Mouse (Mus musculus) lung, postnatal 0 days (tissue): ENCODE measurements at regions not wholly inside any gene's neighbourhood (a gene's known extent, or its start where the extent isn't known, plus 50 kb on each side); places are given as distances from the start of the nearest gene placed in this dataset.
A peak's percentile ranks its signal among the peaks of the same experiment; 100 is the strongest.
"Not testable (repeated sequence)": the region's sequence is repeated elsewhere in the genome, so short reads cannot be mapped to it uniquely, and the experiment has no call there.

Source experiments
- ATAC-seq: fragments of 200-750 bp; cut with Nextera tagmentation; 2 replicates; pipeline ENCODE4 v1.8.0; 2017; ENCODE audit warnings: moderate library complexity
- DNase-seq: peaks from one replicate; pipeline ENCODE4 v3.0.0-alpha.2; 2016; ENCODE audit warnings: low spot score
- H3K27ac ChIP-seq: fragments of 300-500 bp; sonication (generic); 2 replicates; pipeline ENCODE4 v1.5.1; 2014; ENCODE audit warnings: antibody characterized with exemption, mild to moderate bottlenecking, low read length, mixed read lengths
- H3K27me3 ChIP-seq: fragments of 300-500 bp; sonication (generic); replicated peaks from 2 replicates; pipeline ENCODE4 v1.6.1; 2014; ENCODE audit warnings: low read length, mixed read lengths; ENCODE audit not compliant: insufficient read depth
- H3K36me3 ChIP-seq: fragments of 300-500 bp; sonication (generic); 2 replicates; pipeline ENCODE4 v1.6.1; 2014; ENCODE audit warnings: low read length, mixed read lengths; ENCODE audit not compliant: insufficient read depth
- H3K4me1 ChIP-seq: fragments of 300-500 bp; sonication (generic); 2 replicates; pipeline ENCODE4 v1.6.1; 2014; ENCODE audit warnings: antibody characterized with exemption, low read depth, low read length, mixed read lengths; ENCODE audit not compliant: insufficient read depth
- H3K4me2 ChIP-seq: fragments of 300-500 bp; sonication (generic); replicated peaks from 2 replicates; pipeline ENCODE4 v1.6.1; 2014; ENCODE audit warnings: low read depth, mild to moderate bottlenecking, low read length, moderate library complexity, mixed read lengths
- H3K4me3 ChIP-seq: fragments of 300-500 bp; sonication (generic); 2 replicates; pipeline ENCODE4 v1.5.1; 2014; ENCODE audit warnings: low read depth, low read length
- H3K9ac ChIP-seq: fragments of 300-500 bp; sonication (generic); replicated peaks from 2 replicates; pipeline ENCODE4 v1.6.1; 2014; ENCODE audit warnings: low read depth, mild to moderate bottlenecking
- H3K9me3 ChIP-seq: fragments of 300-500 bp; sonication (generic); 2 replicates; pipeline ENCODE4 v1.6.1; 2016; ENCODE audit warnings: low read length, mixed read lengths
- CTCF ChIP-seq: IDR thresholded peaks from 2 replicates; pipeline ENCODE4 v1.5.1; 2016; ENCODE audit warnings: antibody characterized with exemption, mild to moderate bottlenecking
- EP300 ChIP-seq: IDR thresholded peaks from 2 replicates; pipeline ENCODE4 v1.6.1; 2016; ENCODE audit warnings: antibody characterized with exemption, mild to moderate bottlenecking, control low read depth
- WGBS: fragments of 180-500 bp; shearing (Covaris S2); extraction: QIAGEN DNeasy Blood & Tissue Kit; methylation state at CpG from one replicate; pipeline ENCODE4 v1.1.7; 2014; 5-methylcytosine and 5-hydroxymethylcytosine counted together

GRCm38 (mm10) chr14:88092967-88093366, 378.2 kb downstream of the Pcdh20 start:
- no peak for DNase-seq
- Histone ChIP-seq H3K4me2 (no peak overlapping the region), H3K36me3 (no peaks in the 10 kb centered on the region), H3K9ac (no peak overlapping the region), H3K4me1 (no peaks in the 10 kb centered on the region), H3K27ac (no peak overlapping the region), H3K27me3 (no peaks in the 10 kb centered on the region), H3K9me3 (no peaks in the 10 kb centered on the region), H3K4me3 (no peak overlapping the region)
- no peak for TF ChIP-seq EP300
- no peak for TF ChIP-seq CTCF
- 81% methylated on average over 2 of the region's 2 CpGs for WGBS
- ATAC-seq: no peak

DNA sequence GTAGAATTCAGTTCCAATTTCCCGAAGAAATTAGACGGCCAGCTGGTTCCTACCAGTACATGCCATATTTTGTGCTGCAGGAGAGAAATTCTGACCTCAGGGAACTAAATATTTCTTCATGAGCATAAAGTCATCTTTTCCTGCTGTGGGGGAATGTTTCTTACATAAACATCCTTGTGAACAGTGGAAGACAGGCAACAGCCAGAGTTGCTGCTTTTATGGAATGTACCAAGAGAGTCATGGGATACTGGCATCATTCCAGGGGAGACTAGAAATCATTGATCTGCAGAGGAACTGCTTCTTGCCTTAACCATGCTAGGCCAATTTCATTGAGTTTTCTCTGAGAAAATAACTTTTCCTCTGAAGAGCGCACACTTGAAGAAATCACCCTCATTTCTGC, 386.3 kb downstream of the Pcdh20 start:
- no peak for TF ChIP-seq EP300
- no peaks in the 10 kb centered on the region for H3K27me3 ChIP-seq
- no peaks in the 10 kb centered on the region for H3K36me3 ChIP-seq
- H3K27ac ChIP-seq: no peak overlapping the region
- no peak overlapping the region for H3K9ac ChIP-seq
- ATAC-seq (peak; percentile 41; the same call in 1 of the 2 replicates), DNase-seq (peak; percentile 61)
- no peak overlapping the region for H3K4me3 ChIP-seq
- WGBS: 51% methylated on average over 3 of the region's 3 CpGs
- H3K4me2 ChIP-seq: no peak overlapping the region
- H3K9me3 ChIP-seq: no peaks in the 10 kb centered on the region
- H3K4me1 ChIP-seq: no peaks in the 10 kb centered on the region

DNA sequence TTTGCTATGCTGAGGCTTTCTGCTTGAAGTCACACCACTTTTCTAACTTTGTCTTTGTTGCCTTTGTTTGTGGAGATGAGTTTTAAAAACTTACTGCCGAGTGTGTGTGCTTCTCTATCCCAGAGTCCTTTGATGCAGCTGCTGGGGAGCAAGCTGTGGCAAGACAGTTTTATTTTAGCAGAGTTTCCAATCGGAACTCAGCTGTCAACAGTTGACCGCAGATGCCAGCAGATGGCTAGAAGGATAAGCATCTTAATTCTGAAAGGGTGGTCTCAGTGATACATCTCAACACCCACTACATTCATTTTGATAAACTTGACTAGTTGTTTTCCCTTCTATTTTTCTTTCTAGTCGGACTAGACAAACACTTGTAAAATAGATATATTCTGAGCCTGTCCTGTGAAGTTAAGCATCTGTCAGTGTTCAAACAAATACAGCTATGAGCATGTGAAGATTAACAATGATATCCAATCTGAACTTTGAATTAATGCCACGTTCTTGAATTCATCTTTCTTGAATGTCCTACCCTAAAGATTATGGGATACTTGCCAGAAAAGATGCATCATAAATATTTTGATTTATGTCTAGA, 398.2 kb downstream of the Pcdh20 start:
- Histone ChIP-seq H3K27ac (no peak overlapping the region), H3K4me1 (no peaks in the 10 kb centered on the region), H3K36me3 (no peaks in the 10 kb centered on the region), H3K9me3 (no peaks in the 10 kb centered on the region), H3K9ac (no peak overlapping the region), H3K27me3 (no peaks in the 10 kb centered on the region), H3K4me3 (no peak overlapping the region), H3K4me2 (no peak overlapping the region)
- ATAC-seq (no peak), DNase-seq (no peak)
- WGBS: 35% methylated on average over 5 of the region's 5 CpGs
- TF ChIP-seq EP300: no peak
- no peak for TF ChIP-seq CTCF

- not testable (repeated sequence) for H3K9me3 ChIP-seq, H3K9ac ChIP-seq, ATAC-seq, H3K4me3 ChIP-seq, H3K27ac ChIP-seq, H3K4me1 ChIP-seq, H3K4me2 ChIP-seq, DNase-seq, H3K36me3 ChIP-seq, H3K27me3 ChIP-seq
- WGBS: 83% methylated on average over 3 of the region's 3 CpGs
Measured at GRCm38 (mm10) chr14:88047586-88047985, 423.6 kb downstream of the Pcdh20 start.

DNA sequence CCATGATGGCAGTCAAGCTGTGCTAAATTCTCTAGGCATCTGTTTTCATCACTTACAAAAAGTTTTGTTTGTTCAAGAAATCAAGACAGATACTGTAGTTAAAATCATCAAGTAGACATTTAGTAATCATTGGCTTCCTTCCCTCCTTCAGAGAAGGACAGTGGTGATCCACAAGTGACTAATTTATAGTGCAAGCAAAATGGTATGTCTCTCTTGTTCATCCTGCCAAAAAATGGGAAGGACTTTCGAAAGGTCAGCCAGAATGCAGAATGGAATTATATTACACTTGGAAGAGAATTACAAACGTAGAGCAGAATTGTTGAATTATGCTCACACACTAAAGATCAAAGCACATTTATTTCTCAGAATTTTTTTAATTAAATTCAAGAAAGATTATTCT, 457.3 kb downstream of the Pcdh20 start:
- Histone ChIP-seq H3K9me3 (no peaks in the 10 kb centered on the region), H3K4me2 (no peak overlapping the region), H3K9ac (no peak overlapping the region), H3K36me3 (no peaks in the 10 kb centered on the region), H3K4me3 (no peak overlapping the region), H3K27me3 (no peaks in the 10 kb centered on the region), H3K4me1 (no peaks in the 10 kb centered on the region), H3K27ac (no peak overlapping the region)
- DNase-seq (peak; percentile 57), ATAC-seq (0 out of 2 replicates have a peak, but pooled peaks have one; percentile 17)
- TF ChIP-seq CTCF: no peak
- TF ChIP-seq EP300: no peak; the same call in 1 of the 2 replicates
- 48% methylated on average over 2 of the region's 2 CpGs for WGBS

- 79% methylated on average over 3 of the region's 3 CpGs for WGBS
- no peak for DNase-seq
- no peak overlapping the region for H3K27ac ChIP-seq
- no peaks in the 10 kb centered on the region for H3K4me1 ChIP-seq
- no peak overlapping the region for H3K9ac ChIP-seq
- no peaks in the 10 kb centered on the region for H3K9me3 ChIP-seq
- no peak for ATAC-seq
- no peak overlapping the region for H3K4me2 ChIP-seq
- no peak overlapping the region for H3K4me3 ChIP-seq
- H3K36me3 ChIP-seq: no peaks in the 10 kb centered on the region
- no peaks in the 10 kb centered on the region for H3K27me3 ChIP-seq
- no peak for TF ChIP-seq EP300
Measured at GRCm38 (mm10) chr14:88013186-88013585, 458.0 kb downstream of the Pcdh20 start.

- TF ChIP-seq CTCF: no peak
- TF ChIP-seq EP300: no peak
- Histone ChIP-seq H3K9me3 (no peaks in the 10 kb centered on the region), H3K4me2 (no peak overlapping the region), H3K27me3 (no peaks in the 10 kb centered on the region), H3K4me1 (no peaks in the 10 kb centered on the region), H3K36me3 (no peaks in the 10 kb centered on the region), H3K27ac (no peak overlapping the region), H3K4me3 (no peak overlapping the region), H3K9ac (no peak overlapping the region)
- DNase-seq (no peak), ATAC-seq (no peak)
- 83% methylated on average over 2 of the region's 2 CpGs for WGBS
Measured at GRCm38 (mm10) chr14:87996561-87996960, 474.6 kb downstream of the Pcdh20 start.
